Mouse (Mus musculus): ENCODE data around the gene Grhpr.

- TF ChIP-seq CTCF (IDR thresholded peaks at IDR 0.05; ENCODE audit: low read depth): no peak
- TF ChIP-seq EP300 (IDR thresholded peaks at IDR 0.05; ENCODE audit: low read depth): no peak
These were observed 13.8 kb upstream of the Grhpr start for GRCm38 (mm10) chr4:44967402-44967801.

Data from liver, embryonic 14.5 days (tissue).